Mouse (Mus musculus) cerebellum, postnatal 25 days (tissue): ENCODE measurements at regions not wholly inside any gene's neighbourhood (a gene's known extent, or its start where the extent isn't known, plus 50 kb on each side); places are given as distances from the start of the nearest gene placed in this dataset.

Source experiments
- DNase-seq, 2 experiments: peaks; one replicate each; pipeline ENCODE4 v3.0.0; 2021; ENCODE audit warnings: mixed read lengths in 2 of 2

DNA sequence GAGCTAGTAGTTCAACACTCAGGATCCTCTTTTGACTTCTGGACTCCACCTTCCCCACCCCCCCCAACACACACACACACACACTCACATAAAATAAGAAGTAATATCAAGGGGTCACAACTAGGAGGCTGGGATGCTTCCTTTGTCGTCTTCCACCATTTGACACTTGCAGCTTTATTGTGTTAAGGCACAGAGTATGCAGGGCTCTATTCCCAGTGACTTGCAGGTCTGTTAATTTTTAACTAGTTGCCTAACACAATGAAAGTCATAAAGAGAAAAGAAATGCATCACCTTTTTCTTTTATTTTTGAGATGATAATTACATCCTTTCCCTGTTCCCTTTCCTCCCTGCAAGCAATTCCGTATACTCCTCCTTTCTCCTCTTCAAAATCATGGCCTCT lies 66.9 kb upstream of the Adgra3 start:
- DNase-seq = no peak

DNA sequence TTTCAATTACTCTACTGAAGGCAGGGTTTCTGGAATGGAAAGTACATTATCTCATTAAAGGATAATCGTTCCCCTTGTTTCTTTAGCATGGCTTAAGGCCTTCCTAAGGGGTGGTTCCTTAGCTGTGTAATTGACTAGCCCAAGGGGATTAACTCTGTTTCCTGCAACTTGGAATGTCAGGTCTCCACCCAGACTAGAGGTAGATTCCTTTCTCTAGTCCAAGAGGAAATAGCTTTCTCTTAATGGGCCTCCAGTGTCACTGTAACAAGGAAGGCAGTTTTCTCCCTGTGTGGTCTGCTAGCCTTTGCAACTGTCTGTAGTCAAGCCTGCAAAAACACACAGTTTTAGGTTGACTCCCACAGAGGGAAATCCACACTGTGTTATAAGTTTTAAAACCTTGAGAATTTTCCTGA lies 64.0 kb upstream of the Adgra3 start:
- no peak for DNase-seq

DNA sequence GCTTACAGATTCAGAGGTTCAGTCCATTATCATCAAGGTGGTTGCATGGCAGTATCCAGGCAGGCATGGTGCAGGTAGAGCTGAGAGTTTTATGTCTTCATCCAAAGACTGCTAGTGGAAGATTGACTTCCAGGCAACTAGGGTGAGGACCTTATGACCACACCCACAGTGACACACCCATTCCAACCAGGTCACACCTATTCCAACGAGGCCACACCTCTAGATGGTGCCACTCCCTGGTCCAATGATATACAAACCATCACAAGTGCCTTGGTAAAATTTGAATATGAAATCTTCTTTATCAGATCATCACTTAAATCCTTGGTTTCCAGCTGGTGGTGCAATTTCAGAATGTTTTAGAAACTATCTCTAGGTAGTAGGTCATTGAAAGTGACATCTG lies 61.1 kb upstream of the Adgra3 start:
- no peak for DNase-seq
